Mouse (Mus musculus) midbrain, embryonic 13.5 days (tissue): ENCODE measurements around the gene Cd177. TPM values are rescaled to one million over a fixed set of nuclear protein-coding genes. Genes with fewer than 3 reads are reported as not detected.
"Not testable (repeated sequence)": the region's sequence is repeated elsewhere in the genome, so short reads cannot be mapped to it uniquely, and the experiment has no call there.

Experiments used
- ATAC-seq: fragments of 200-750 bp; cut with Nextera tagmentation; 2 replicates; pipeline ENCODE4 v1.8.0; 2017; ENCODE audit warnings: mild to moderate bottlenecking, moderate TSS enrichment, moderate library complexity
- H3K27ac ChIP-seq: fragments of 300-500 bp; sonication (generic); 2 replicates; pipeline ENCODE4 v1.5.1; 2015; ENCODE audit warnings: inconsistent platforms, mild to moderate bottlenecking, moderate library complexity
- H3K27me3 ChIP-seq: fragments of 300-500 bp; sonication (generic); 2 replicates; pipeline ENCODE4 v1.6.1; 2015; ENCODE audit warnings: mild to moderate bottlenecking, inconsistent platforms
- H3K36me3 ChIP-seq: fragments of 300-500 bp; sonication (generic); 2 replicates; pipeline ENCODE4 v1.6.1; 2015; ENCODE audit warnings: mild to moderate bottlenecking, inconsistent platforms
- H3K4me1 ChIP-seq: fragments of 300-500 bp; sonication (generic); replicated peaks from 2 replicates; pipeline ENCODE4 v1.6.1; 2015; ENCODE audit warnings: inconsistent platforms
- H3K4me2 ChIP-seq: fragments of 300-500 bp; sonication (generic); replicated peaks from 2 replicates; pipeline ENCODE4 v1.6.1; 2015; ENCODE audit warnings: moderate library complexity, mild to moderate bottlenecking, inconsistent platforms
- H3K4me3 ChIP-seq: fragments of 300-500 bp; sonication (generic); replicated peaks from 2 replicates; pipeline ENCODE4 v1.5.1; 2015; ENCODE audit warnings: mild to moderate bottlenecking, inconsistent platforms
- H3K9ac ChIP-seq: fragments of 300-500 bp; sonication (generic); replicated peaks from 2 replicates; pipeline ENCODE4 v1.6.1; 2015; ENCODE audit warnings: mild to moderate bottlenecking, inconsistent platforms
- H3K9me3 ChIP-seq: fragments of 300-500 bp; sonication (generic); 2 replicates; pipeline ENCODE4 v1.6.1; 2016; ENCODE audit warnings: mild to moderate bottlenecking, inconsistent platforms
- WGBS: fragments of 180-500 bp; shearing (Covaris S2); methylation state at CpG from one replicate; pipeline ENCODE4 v1.1.7; 2015; 5-methylcytosine and 5-hydroxymethylcytosine counted together
- polyA plus RNA-seq: library from polyadenylated mRNA; unstranded; fragments of >200 nt; fragmentation: Nextera tagmentation; extraction: Ambion mirVana; gene quantifications from 2 replicates; pipeline ENCODE4 v1.2.1, GENCODE M21; 2015

Cd177 gene
- polyA plus RNA-seq, result 0.26 and 0.34 TPM in 2 replicates

- Histone ChIP-seq H3K9me3 (no peaks in the 10 kb centered on the region), H3K4me1 (no peaks in the 10 kb centered on the region), H3K36me3 (no peaks in the 10 kb centered on the region), H3K4me2 (no peak within 1 kb of the TSS), H3K9ac (no peak within 1 kb of the TSS), H3K27ac (no peak within 1 kb of the TSS), H3K27me3 (no peaks in the 10 kb centered on the region), H3K4me3 (no peak within 1 kb of the TSS)
- WGBS, result 78% methylated on average over 6 of the region's 6 CpGs
- no peak for ATAC-seq
Measured at GRCm38 (mm10) chr7:24760211-24760610, at the start of gene Cd177. Cd177 (minus strand) TSS chr7:24760311.

GRCm38 (mm10) chr7:24809041-24809440 lies 48.9 kb upstream of the Cd177 start:
- ATAC-seq, result no peak
- H3K27me3 ChIP-seq, result no peaks in the 10 kb centered on the region
- H3K27ac ChIP-seq, result no peak overlapping the region
- H3K4me1 ChIP-seq, result no peaks in the 10 kb centered on the region
- no peak overlapping the region for H3K4me2 ChIP-seq
- no peaks in the 10 kb centered on the region for H3K9me3 ChIP-seq
- no peak overlapping the region for H3K4me3 ChIP-seq
- no peak overlapping the region for H3K9ac ChIP-seq
- WGBS, result 38% methylated on average over 2 of the region's 2 CpGs
- no peaks in the 10 kb centered on the region for H3K36me3 ChIP-seq

GRCm38 (mm10) chr7:24804826-24805225 lies 44.7 kb upstream of the Cd177 start:
- WGBS, result 69% methylated on average over 6 of the region's 6 CpGs
- no peaks in the 10 kb centered on the region for H3K27me3 ChIP-seq
- no peak for ATAC-seq

GRCm38 (mm10) chr7:24802149-24802767 lies 42.1 kb upstream of the Cd177 start:
- Histone ChIP-seq H3K27me3 (no peaks in the 10 kb centered on the region), H3K4me2 (no peak overlapping the region), H3K4me3 (no peak overlapping the region), H3K36me3 (no peaks in the 10 kb centered on the region), H3K4me1 (no peaks in the 10 kb centered on the region), H3K27ac (no peak overlapping the region), H3K9ac (no peak overlapping the region), H3K9me3 (no peaks in the 10 kb centered on the region; the same call in 1 of the 2 replicates)
- WGBS, result 79% methylated on average over 7 of the region's 7 CpGs
- no peak for ATAC-seq

More at GRCm38 (mm10) chr7:24804826-24805225, 44.7 kb upstream of the Cd177 start:
- no peak overlapping the region for H3K27ac ChIP-seq
- no peak overlapping the region for H3K9ac ChIP-seq
- no peaks in the 10 kb centered on the region for H3K4me1 ChIP-seq
- H3K4me2 ChIP-seq, result no peak overlapping the region
- no peaks in the 10 kb centered on the region for H3K9me3 ChIP-seq
- no peaks in the 10 kb centered on the region for H3K36me3 ChIP-seq
- H3K4me3 ChIP-seq, result no peak overlapping the region

GRCm38 (mm10) chr7:24797918-24798317 lies 37.8 kb upstream of the Cd177 start:
- Histone ChIP-seq H3K27ac (no peak overlapping the region), H3K27me3 (no peaks in the 10 kb centered on the region), H3K4me3 (no peak overlapping the region), H3K4me2 (no peak overlapping the region), H3K36me3 (no peaks in the 10 kb centered on the region), H3K9me3 (peaks cover 16% of the 10 kb centered on the region), H3K4me1 (no peaks in the 10 kb centered on the region), H3K9ac (no peak overlapping the region)
- 95% methylated on average over 1 of the region's 1 CpGs for WGBS
- ATAC-seq, result no peak

- 50% methylated on average over 4 of the region's 4 CpGs for WGBS
- not testable (repeated sequence) for ATAC-seq, H3K27me3 ChIP-seq
Measured at GRCm38 (mm10) chr7:24776918-24777317, 16.8 kb upstream of the Cd177 start, which contains the start of gene Ceacam10. Ceacam10 (plus strand) TSS chr7:24777206.

GRCm38 (mm10) chr7:24776145-24776544 lies 16.0 kb upstream of the Cd177 start:
- no peak for ATAC-seq
- Histone ChIP-seq H3K4me1 (no peaks in the 10 kb centered on the region), H3K27ac (no peak overlapping the region), H3K4me2 (no peak overlapping the region), H3K27me3 (no peaks in the 10 kb centered on the region), H3K9ac (no peak overlapping the region), H3K9me3 (no peaks in the 10 kb centered on the region), H3K36me3 (no peaks in the 10 kb centered on the region), H3K4me3 (no peak overlapping the region)
- 74% methylated on average over 2 of the region's 2 CpGs for WGBS

More at GRCm38 (mm10) chr7:24776918-24777317, 16.8 kb upstream of the Cd177 start, which contains the start of gene Ceacam10:
- H3K36me3 ChIP-seq, H3K4me3 ChIP-seq, H3K27ac ChIP-seq, H3K4me2 ChIP-seq, H3K4me1 ChIP-seq, H3K9me3 ChIP-seq, H3K9ac ChIP-seq: not testable (repeated sequence)

- H3K9me3 ChIP-seq, result no peaks in the 10 kb centered on the region
- no peak overlapping the region for H3K9ac ChIP-seq
- no peak overlapping the region for H3K27ac ChIP-seq
- H3K4me3 ChIP-seq, result no peak overlapping the region
- ATAC-seq, result no peak
- WGBS, result 61% methylated on average over 3 of the region's 3 CpGs
- no peaks in the 10 kb centered on the region for H3K36me3 ChIP-seq
- H3K4me2 ChIP-seq, result no peak overlapping the region
- H3K27me3 ChIP-seq, result no peaks in the 10 kb centered on the region
- H3K4me1 ChIP-seq, result no peaks in the 10 kb centered on the region
Measured at GRCm38 (mm10) chr7:24773942-24774535, 13.9 kb upstream of the Cd177 start.

GRCm38 (mm10) chr7:24771361-24771760 lies 11.2 kb upstream of the Cd177 start:
- H3K27me3 ChIP-seq, result no peaks in the 10 kb centered on the region
- H3K4me3 ChIP-seq, result no peak overlapping the region
- H3K4me1 ChIP-seq, result no peaks in the 10 kb centered on the region
- H3K36me3 ChIP-seq, result no peaks in the 10 kb centered on the region
- H3K9me3 ChIP-seq, result no peaks in the 10 kb centered on the region
- no peak for ATAC-seq
- H3K27ac ChIP-seq, result no peak overlapping the region
- no peak overlapping the region for H3K4me2 ChIP-seq
- H3K9ac ChIP-seq, result no peak overlapping the region

GRCm38 (mm10) chr7:24762574-24762973 lies 2.5 kb upstream of the Cd177 start:
- no peak overlapping the region for H3K9ac ChIP-seq
- H3K36me3 ChIP-seq, result no peaks in the 10 kb centered on the region
- no peaks in the 10 kb centered on the region for H3K9me3 ChIP-seq
- H3K27ac ChIP-seq, result no peak overlapping the region
- H3K27me3 ChIP-seq, result no peaks in the 10 kb centered on the region
- H3K4me3 ChIP-seq, result no peak overlapping the region
- WGBS, result 92% methylated on average over 8 of the region's 8 CpGs
- no peak for ATAC-seq
- H3K4me2 ChIP-seq, result no peak overlapping the region
- no peaks in the 10 kb centered on the region for H3K4me1 ChIP-seq

- Histone ChIP-seq H3K4me3 (no peak overlapping the region), H3K4me1 (no peaks in the 10 kb centered on the region), H3K27me3 (no peaks in the 10 kb centered on the region), H3K27ac (no peak overlapping the region), H3K9ac (no peak overlapping the region), H3K36me3 (no peaks in the 10 kb centered on the region), H3K9me3 (no peaks in the 10 kb centered on the region), H3K4me2 (no peak overlapping the region)
- WGBS, result 76% methylated on average over 6 of the region's 6 CpGs
- ATAC-seq, result no peak
Measured at GRCm38 (mm10) chr7:24761161-24761560, 1.1 kb upstream of the Cd177 start.

- Histone ChIP-seq H3K4me2 (no peak overlapping the region), H3K9ac (no peak overlapping the region), H3K9me3 (no peaks in the 10 kb centered on the region), H3K36me3 (no peaks in the 10 kb centered on the region), H3K27me3 (no peaks in the 10 kb centered on the region), H3K4me1 (no peaks in the 10 kb centered on the region), H3K27ac (no peak overlapping the region), H3K4me3 (no peak overlapping the region)
- ATAC-seq, result no peak
- 90% methylated on average over 1 of the region's 1 CpGs for WGBS
Measured at GRCm38 (mm10) chr7:24758520-24758919, 1.6 kb downstream of the Cd177 start.

GRCm38 (mm10) chr7:24753476-24753875 lies 6.6 kb downstream of the Cd177 start:
- Histone ChIP-seq H3K4me1 (peaks cover 8% of the 10 kb centered on the region), H3K27me3 (no peaks in the 10 kb centered on the region), H3K4me3 (no peak overlapping the region), H3K9ac (no peak overlapping the region), H3K4me2 (no peak overlapping the region), H3K27ac (no peak overlapping the region), H3K9me3 (no peaks in the 10 kb centered on the region), H3K36me3 (no peaks in the 10 kb centered on the region)
- ATAC-seq, result no peak
- WGBS, result 82% methylated on average over 5 of the region's 5 CpGs
